Mouse (Mus musculus) limb, embryonic 13.5 days (tissue): Measurements from ENCODE around the gene Cfap54. TPM values are rescaled to one million over a fixed set of nuclear protein-coding genes. Genes with fewer than 3 reads are reported as not detected.

Source experiments
- ATAC-seq: fragments of 200-750 bp; cut with Nextera tagmentation; 2 replicates; pipeline ENCODE4 v1.8.0; 2017; ENCODE audit warnings: low read depth, moderate number of reproducible peaks, moderate TSS enrichment; ENCODE audit not compliant: low FRiP score
- H3K27ac ChIP-seq: fragments of 300-500 bp; sonication (generic); 2 replicates; pipeline ENCODE4 v1.5.1; 2015; ENCODE audit warnings: inconsistent platforms, mild to moderate bottlenecking, moderate library complexity
- H3K27me3 ChIP-seq: fragments of 300-500 bp; sonication (generic); 2 replicates; pipeline ENCODE4 v1.6.1; 2015; ENCODE audit warnings: mild to moderate bottlenecking, inconsistent platforms
- H3K36me3 ChIP-seq: fragments of 300-500 bp; sonication (generic); 2 replicates; pipeline ENCODE4 v1.6.1; 2015; ENCODE audit warnings: inconsistent platforms, mild to moderate bottlenecking, moderate library complexity
- H3K4me1 ChIP-seq: fragments of 300-500 bp; sonication (generic); 2 replicates; pipeline ENCODE4 v1.6.1; 2015; ENCODE audit warnings: inconsistent platforms
- H3K4me2 ChIP-seq: fragments of 300-500 bp; sonication (generic); replicated peaks from 2 replicates; pipeline ENCODE4 v1.6.1; 2015; ENCODE audit warnings: inconsistent platforms, mild to moderate bottlenecking, moderate library complexity
- H3K4me3 ChIP-seq: fragments of 300-500 bp; sonication (generic); 2 replicates; pipeline ENCODE4 v1.5.1; 2015; ENCODE audit warnings: moderate library complexity, mild to moderate bottlenecking, inconsistent platforms
- H3K9ac ChIP-seq: fragments of 300-500 bp; sonication (generic); 2 replicates; pipeline ENCODE4 v1.6.1; 2015; ENCODE audit warnings: mild to moderate bottlenecking, inconsistent platforms
- H3K9me3 ChIP-seq: fragments of 300-500 bp; sonication (generic); 2 replicates; pipeline ENCODE4 v1.6.1; 2016; ENCODE audit warnings: inconsistent platforms
- whole genome bisulfite sequencing: fragments of 180-500 bp; shearing (Covaris S2); methylation state at CpG from one replicate; pipeline ENCODE4 v1.1.7; 2015; 5-methylcytosine and 5-hydroxymethylcytosine counted together
- polyA plus RNA-seq: library from polyadenylated mRNA; unstranded; fragments of >200 nt; fragmentation: Nextera tagmentation; extraction: Ambion mirVana; gene quantifications from 2 replicates; pipeline ENCODE4 v1.2.1, GENCODE M21; 2015

Cfap54 gene
- polyA plus RNA-seq, 1 experiment from 2014 or later = 0.15 TPM

- Histone ChIP-seq H3K4me2 (no peak overlapping the region), H3K27ac (no peak overlapping the region), H3K4me1 (peaks cover 7% of the 10 kb centered on the region; the same call in 1 of the 2 replicates), H3K9ac (no peak overlapping the region), H3K4me3 (no peak overlapping the region), H3K27me3 (no peaks in the 10 kb centered on the region), H3K36me3 (no peaks in the 10 kb centered on the region), H3K9me3 (no peaks in the 10 kb centered on the region)
- no peak for ATAC-seq
- WGBS = 75% methylated on average over 3 of the region's 3 CpGs
Measured at GRCm38 (mm10) chr10:93071753-93072152, 9.7 kb downstream of the Cfap54 start.

GRCm38 (mm10) chr10:93070121-93070898 is 11.1 kb downstream of the Cfap54 start:
- H3K36me3 ChIP-seq = no peaks in the 10 kb centered on the region
- no peaks in the 10 kb centered on the region for H3K27me3 ChIP-seq
- 80% methylated on average over 9 of the region's 9 CpGs for WGBS
- no peaks in the 10 kb centered on the region for H3K9me3 ChIP-seq
- no peak overlapping the region for H3K27ac ChIP-seq
- H3K4me2 ChIP-seq = no peak overlapping the region
- H3K4me3 ChIP-seq = no peak overlapping the region
- no peak overlapping the region for H3K9ac ChIP-seq
- no peaks in the 10 kb centered on the region for H3K4me1 ChIP-seq
- no peak for ATAC-seq

- no peak for ATAC-seq
- H3K9me3 ChIP-seq = no peaks in the 10 kb centered on the region
- H3K36me3 ChIP-seq = no peaks in the 10 kb centered on the region
- H3K4me2 ChIP-seq = no peak overlapping the region
- H3K27me3 ChIP-seq = no peaks in the 10 kb centered on the region
- H3K4me1 ChIP-seq = no peaks in the 10 kb centered on the region
- H3K4me3 ChIP-seq = no peak overlapping the region
- 84% methylated on average over 6 of the region's 6 CpGs for WGBS
- no peak overlapping the region for H3K27ac ChIP-seq
- H3K9ac ChIP-seq = no peak overlapping the region
Measured at GRCm38 (mm10) chr10:93069721-93070120, 11.7 kb downstream of the Cfap54 start.

- no peak overlapping the region for H3K9ac ChIP-seq
- H3K4me3 ChIP-seq = no peak overlapping the region
- H3K4me2 ChIP-seq = no peak overlapping the region
- no peak for ATAC-seq
- no peak overlapping the region for H3K27ac ChIP-seq
- H3K4me1 ChIP-seq = no peaks in the 10 kb centered on the region
- 83% methylated on average over 6 of the region's 6 CpGs for WGBS
- no peaks in the 10 kb centered on the region for H3K36me3 ChIP-seq
- H3K9me3 ChIP-seq = no peaks in the 10 kb centered on the region
- no peaks in the 10 kb centered on the region for H3K27me3 ChIP-seq
Measured at GRCm38 (mm10) chr10:93069041-93069679, 12.3 kb downstream of the Cfap54 start.

GRCm38 (mm10) chr10:93064973-93065372 is 16.4 kb downstream of the Cfap54 start:
- 91% methylated on average over 10 of the region's 10 CpGs for WGBS

GRCm38 (mm10) chr10:93063576-93063975 is 17.8 kb downstream of the Cfap54 start:
- H3K27ac ChIP-seq = no peak overlapping the region
- no peaks in the 10 kb centered on the region for H3K27me3 ChIP-seq
- no peaks in the 10 kb centered on the region for H3K9me3 ChIP-seq
- H3K36me3 ChIP-seq = no peaks in the 10 kb centered on the region
- ATAC-seq = no peak
- no peak overlapping the region for H3K9ac ChIP-seq
- H3K4me2 ChIP-seq = no peak overlapping the region
- 48% methylated on average over 3 of the region's 3 CpGs for WGBS
- H3K4me3 ChIP-seq = no peak overlapping the region
- no peaks in the 10 kb centered on the region for H3K4me1 ChIP-seq

More at GRCm38 (mm10) chr10:93064973-93065372, 16.4 kb downstream of the Cfap54 start:
- Histone ChIP-seq H3K9ac (no peak overlapping the region), H3K27ac (no peak overlapping the region), H3K4me3 (no peak overlapping the region), H3K9me3 (no peaks in the 10 kb centered on the region), H3K4me1 (no peaks in the 10 kb centered on the region), H3K36me3 (no peaks in the 10 kb centered on the region), H3K27me3 (no peaks in the 10 kb centered on the region), H3K4me2 (no peak overlapping the region)
- ATAC-seq = no peak

GRCm38 (mm10) chr10:93062395-93062794 is 19.0 kb downstream of the Cfap54 start:
- H3K4me3 ChIP-seq = no peak overlapping the region
- H3K36me3 ChIP-seq = no peaks in the 10 kb centered on the region
- no peak overlapping the region for H3K4me2 ChIP-seq
- H3K27ac ChIP-seq = no peak overlapping the region
- H3K27me3 ChIP-seq = no peaks in the 10 kb centered on the region
- no peak for ATAC-seq
- WGBS = 76% methylated on average over 4 of the region's 4 CpGs
- no peak overlapping the region for H3K9ac ChIP-seq
- H3K4me1 ChIP-seq = no peaks in the 10 kb centered on the region
- H3K9me3 ChIP-seq = no peaks in the 10 kb centered on the region

GRCm38 (mm10) chr10:93053867-93054266 is 27.6 kb downstream of the Cfap54 start:
- WGBS = 78% methylated on average over 6 of the region's 6 CpGs
- H3K4me2 ChIP-seq = no peak overlapping the region
- no peak overlapping the region for H3K9ac ChIP-seq
- no peaks in the 10 kb centered on the region for H3K36me3 ChIP-seq
- H3K9me3 ChIP-seq = no peaks in the 10 kb centered on the region
- no peak for ATAC-seq
- H3K27me3 ChIP-seq = no peaks in the 10 kb centered on the region
- H3K27ac ChIP-seq = no peak overlapping the region
- no peaks in the 10 kb centered on the region for H3K4me1 ChIP-seq
- H3K4me3 ChIP-seq = no peak overlapping the region

- no peak overlapping the region for H3K4me2 ChIP-seq
- no peaks in the 10 kb centered on the region for H3K9me3 ChIP-seq
- H3K9ac ChIP-seq = no peak overlapping the region
- no peaks in the 10 kb centered on the region for H3K36me3 ChIP-seq
- no peaks in the 10 kb centered on the region for H3K27me3 ChIP-seq
- 81% methylated on average over 4 of the region's 4 CpGs for WGBS
- H3K27ac ChIP-seq = no peak overlapping the region
- ATAC-seq = no peak
- no peak overlapping the region for H3K4me3 ChIP-seq
- H3K4me1 ChIP-seq = no peaks in the 10 kb centered on the region
Measured at GRCm38 (mm10) chr10:93053315-93053714, 28.1 kb downstream of the Cfap54 start.

GRCm38 (mm10) chr10:93051016-93051726 is 30.2 kb downstream of the Cfap54 start:
- 35% methylated on average over 13 of the region's 13 CpGs for WGBS
- Histone ChIP-seq H3K9ac (no peak overlapping the region), H3K36me3 (no peaks in the 10 kb centered on the region), H3K9me3 (no peaks in the 10 kb centered on the region), H3K4me3 (0 out of 2 replicates have a peak overlapping the region, but pooled peaks have one; percentile 15), H3K27ac (no peak overlapping the region), H3K4me1 (no peaks in the 10 kb centered on the region), H3K4me2 (peak overlapping the region; percentile 53), H3K27me3 (no peaks in the 10 kb centered on the region)
- ATAC-seq = peak; percentile 83

- no peak for ATAC-seq
- no peaks in the 10 kb centered on the region for H3K9me3 ChIP-seq
- no peaks in the 10 kb centered on the region for H3K36me3 ChIP-seq
- no peak overlapping the region for H3K4me3 ChIP-seq
- H3K9ac ChIP-seq = no peak overlapping the region
- no peaks in the 10 kb centered on the region for H3K27me3 ChIP-seq
- 45% methylated on average over 3 of the region's 3 CpGs for WGBS
- no peak overlapping the region for H3K4me2 ChIP-seq
- no peaks in the 10 kb centered on the region for H3K4me1 ChIP-seq
- H3K27ac ChIP-seq = no peak overlapping the region
Measured at GRCm38 (mm10) chr10:93050571-93050970, 30.8 kb downstream of the Cfap54 start.

GRCm38 (mm10) chr10:93043195-93043594 is 38.2 kb downstream of the Cfap54 start:
- no peak for ATAC-seq
- Histone ChIP-seq H3K4me1 (no peaks in the 10 kb centered on the region), H3K4me2 (no peak overlapping the region), H3K27ac (no peak overlapping the region), H3K36me3 (no peaks in the 10 kb centered on the region), H3K9me3 (no peaks in the 10 kb centered on the region), H3K9ac (no peak overlapping the region), H3K4me3 (no peak overlapping the region), H3K27me3 (no peaks in the 10 kb centered on the region)
- WGBS = 91% methylated on average over 10 of the region's 10 CpGs
